Mouse (Mus musculus) lung, adult 18-20 months (tissue): ENCODE results near the gene Coa4.

Experiments used
- DNase-seq, 2 experiments: peaks; one replicate each; pipeline ENCODE4 v3.0.0; 2022; ENCODE audit warnings: mixed read lengths in 2 of 2

Gene Coa4

DNA sequence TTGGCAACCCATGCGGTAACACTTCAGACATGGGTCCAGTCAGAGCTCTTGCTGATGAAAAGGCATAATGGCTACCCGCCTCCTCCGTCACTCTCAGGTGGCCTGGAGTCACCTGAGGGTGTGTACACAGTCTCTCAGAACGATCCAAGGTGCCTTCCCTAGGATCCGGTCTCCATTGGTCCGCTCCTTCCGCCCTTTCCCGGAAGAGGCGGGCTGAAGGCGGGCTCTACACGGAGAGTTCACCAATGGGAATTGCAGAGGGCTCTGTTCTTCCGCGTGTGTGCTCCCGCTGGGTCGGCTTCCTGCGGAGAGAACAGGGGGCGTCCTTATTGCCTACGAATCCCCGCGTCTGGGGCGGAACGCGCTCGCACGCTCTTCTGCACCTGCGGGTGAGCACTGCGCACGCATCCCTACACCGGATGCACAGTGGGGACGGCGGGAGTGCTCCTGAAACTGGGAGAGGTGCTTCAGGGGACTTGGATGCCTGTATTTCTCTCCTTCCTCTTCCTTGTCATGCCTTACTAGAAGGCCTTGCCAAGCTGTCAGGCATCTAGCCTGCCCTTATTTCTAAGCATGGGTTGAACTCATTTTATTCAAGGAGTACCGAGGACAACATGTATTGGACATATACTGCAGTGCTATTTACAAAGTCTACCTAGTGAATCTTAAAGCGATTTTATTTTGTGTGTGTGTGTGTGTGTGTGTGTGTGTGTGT, at the start of gene Coa4:
Gene Coa4, plus strand, starts transcription at position 268 of the 715 bp plus-strand sequence.
- peak; percentile 89 to 93 for DNase-seq

- DNase-seq, result no peak
Measured at GRCm38 (mm10) chr7:100487301-100487700, 49.6 kb upstream of the Coa4 start.

GRCm38 (mm10) chr7:100488474-100489048, 48.3 kb upstream of the Coa4 start:
- no peak for DNase-seq

- DNase-seq, result peak; percentile 50 to 88
Measured at GRCm38 (mm10) chr7:100492391-100493116, 44.3 kb upstream of the Coa4 start.

DNA sequence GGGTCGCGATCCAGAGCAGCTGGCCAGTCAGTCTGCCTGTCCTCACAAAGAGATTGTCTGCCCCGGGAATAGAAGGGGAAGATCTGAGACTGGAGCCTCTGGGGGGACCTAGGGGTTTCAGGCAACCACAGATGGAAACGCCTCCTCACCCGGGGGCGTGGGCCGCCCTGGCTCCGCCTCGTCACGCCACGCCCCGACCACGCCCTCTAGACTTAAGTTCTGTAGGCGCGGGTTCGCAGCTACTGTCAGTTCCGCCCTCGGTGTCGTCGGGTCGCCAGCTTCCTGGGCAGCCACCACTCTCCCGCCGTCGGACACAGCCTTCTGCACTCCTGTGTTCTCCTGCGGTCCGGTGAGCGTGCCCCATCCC, 43.8 kb upstream of the Coa4 start, which contains the start of gene Ucp2:
Gene Ucp2, plus strand, starts transcription at position 221 of the 367 bp plus-strand sequence.
- DNase-seq, result peak; percentile 96

GRCm38 (mm10) chr7:100493484-100494414, 43.1 kb upstream of the Coa4 start:
- peak; percentile 48 to 67 for DNase-seq

GRCm38 (mm10) chr7:100494415-100494831, 42.4 kb upstream of the Coa4 start:
- DNase-seq, result no peak

- no peak for DNase-seq
Measured at GRCm38 (mm10) chr7:100495042-100495441, 41.8 kb upstream of the Coa4 start.

- peak; percentile 93 to 94 for DNase-seq
Measured at GRCm38 (mm10) chr7:100495581-100496251, 41.2 kb upstream of the Coa4 start.

DNA sequence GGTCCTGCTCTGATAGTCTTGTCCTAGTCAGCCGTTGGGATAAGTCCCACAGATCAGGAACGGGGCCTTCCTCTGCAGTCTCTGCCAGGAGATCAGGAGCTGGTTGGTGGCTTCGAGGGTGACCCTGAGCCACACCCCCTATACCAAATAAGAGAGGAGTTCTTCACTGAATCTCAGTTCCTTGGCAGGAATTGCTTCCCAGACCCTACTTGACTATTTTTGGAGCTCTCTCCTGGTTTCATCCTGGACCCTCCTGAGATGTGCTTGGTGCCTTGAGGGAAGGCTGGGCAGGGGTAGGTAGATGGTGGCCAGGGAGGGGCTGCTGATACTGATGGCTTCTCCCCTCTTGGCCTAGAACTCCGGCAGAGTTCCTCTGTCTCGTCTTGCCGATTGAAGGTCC, 40.5 kb upstream of the Coa4 start:
- no peak for DNase-seq

DNA sequence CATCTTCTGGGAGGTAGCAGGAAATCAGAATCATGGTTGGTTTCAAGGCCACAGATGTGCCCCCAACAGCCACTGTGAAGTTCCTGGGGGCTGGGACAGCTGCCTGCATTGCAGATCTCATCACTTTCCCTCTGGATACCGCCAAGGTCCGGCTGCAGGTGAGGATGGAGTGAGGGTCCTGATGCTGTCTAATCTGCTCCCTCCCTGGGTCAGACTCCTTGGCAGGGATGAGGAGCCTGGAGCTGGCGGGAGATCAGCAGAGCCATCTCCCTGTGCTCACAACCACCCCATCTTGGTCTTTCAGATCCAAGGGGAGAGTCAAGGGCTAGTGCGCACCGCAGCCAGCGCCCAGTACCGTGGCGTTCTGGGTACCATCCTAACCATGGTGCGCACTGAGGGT, 40.1 kb upstream of the Coa4 start:
- DNase-seq, result no peak

DNA sequence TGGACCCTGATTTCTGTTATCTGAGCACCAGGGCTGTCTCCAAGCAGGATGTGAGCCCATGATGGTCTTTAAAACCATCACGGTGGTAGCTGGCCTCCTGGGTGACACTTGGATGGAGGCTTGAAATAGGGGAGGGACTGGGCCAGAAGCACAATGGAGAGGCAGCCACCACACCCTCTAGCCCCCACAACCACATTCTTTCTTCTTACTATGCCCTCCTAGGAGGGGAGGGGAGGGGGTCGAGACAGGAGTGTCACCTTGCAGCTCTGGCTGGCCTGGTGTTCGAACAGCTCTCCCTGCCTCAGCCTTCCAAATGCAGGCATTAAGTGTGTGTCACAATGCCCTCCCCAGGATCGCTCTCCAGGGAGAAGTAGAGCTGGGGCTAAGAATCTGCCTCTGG, 39.5 kb upstream of the Coa4 start:
- no peak for DNase-seq

GRCm38 (mm10) chr7:100497982-100498381, 38.9 kb upstream of the Coa4 start:
- no peak for DNase-seq

GRCm38 (mm10) chr7:100499465-100499864, 37.4 kb upstream of the Coa4 start:
- DNase-seq, result no peak

DNA sequence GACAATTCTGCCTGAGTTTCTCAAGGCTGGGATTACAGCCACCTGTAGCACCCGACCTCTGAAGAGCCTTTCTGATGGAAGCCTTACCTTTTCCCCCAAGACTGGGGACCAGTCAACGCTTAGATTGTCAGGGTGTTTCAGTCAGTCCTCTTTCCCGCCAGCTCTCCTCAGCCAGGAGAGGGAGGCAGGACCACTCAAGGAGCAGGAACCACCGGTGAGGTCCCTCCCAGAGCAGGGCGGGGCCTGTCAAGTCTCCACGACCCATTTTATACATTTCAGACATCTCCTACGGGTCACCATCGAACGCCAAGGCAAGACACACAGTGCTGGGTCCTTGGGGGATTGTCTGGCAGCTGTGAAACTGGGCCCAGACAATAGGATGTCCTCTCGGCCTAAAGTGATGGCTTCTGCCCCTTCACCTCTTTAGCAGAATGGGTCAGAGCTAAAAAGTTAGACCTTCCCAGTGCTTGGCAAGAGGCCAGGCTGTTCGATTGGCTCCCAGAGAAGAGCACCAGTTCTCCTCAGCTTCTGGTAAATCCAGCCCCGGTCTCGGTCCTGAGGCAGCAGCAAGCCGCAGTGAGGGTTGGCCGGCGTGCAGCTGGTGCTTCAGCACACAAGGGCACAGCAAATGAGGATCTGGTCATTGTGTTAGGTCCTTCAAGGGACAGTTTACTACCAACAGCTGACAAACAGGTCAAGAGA, 36.4 kb upstream of the Coa4 start:
- peak; percentile 62 to 64 for DNase-seq

GRCm38 (mm10) chr7:100501027-100501843, 35.6 kb upstream of the Coa4 start:
- peak in 1 of 2 experiments; percentile 42 for DNase-seq

- DNase-seq, result no peak
Measured at GRCm38 (mm10) chr7:100501844-100502373, 35.0 kb upstream of the Coa4 start.

- DNase-seq, result peak; percentile 41 to 58
Measured at GRCm38 (mm10) chr7:100502374-100502922, 34.4 kb upstream of the Coa4 start.

GRCm38 (mm10) chr7:100503076-100503475, 33.8 kb upstream of the Coa4 start:
- DNase-seq, result peak in 1 of 2 experiments; percentile 27
